Mouse (Mus musculus) MEL-GATA-1-ER (cell line): ENCODE measurements around the gene Mxi1.
"Not testable (repeated sequence)": the region's sequence is repeated elsewhere in the genome, so short reads cannot be mapped to it uniquely, and the experiment has no call there.

Experiments used
- DNase-seq: peaks from one replicate; pipeline ENCODE4 v3.0.0-alpha.2; 2012; ENCODE audit warnings: low read depth; ENCODE audit errors: extremely low read depth

Gene Mxi1

DNA sequence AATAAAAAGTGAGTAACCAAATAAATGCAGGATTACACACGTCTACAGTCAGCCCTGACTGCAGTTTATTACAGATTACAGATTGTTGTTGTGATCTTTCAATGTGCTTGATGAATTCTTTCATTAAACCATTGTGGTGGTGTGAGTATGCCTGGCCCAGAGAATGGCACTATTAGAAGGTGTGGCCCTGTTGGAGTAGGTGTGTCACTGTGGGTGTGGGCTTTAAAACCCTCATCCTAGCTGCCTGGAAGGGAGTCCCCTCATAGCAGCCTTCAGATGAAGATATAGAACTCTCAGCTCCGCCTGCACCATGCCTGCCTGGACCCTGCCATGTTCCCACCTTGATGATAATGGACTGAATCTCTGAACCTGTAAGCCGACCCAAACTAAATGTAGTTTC, 84.6 kb downstream of the Mxi1 start:
- DNase-seq, result not testable (repeated sequence)

DNA sequence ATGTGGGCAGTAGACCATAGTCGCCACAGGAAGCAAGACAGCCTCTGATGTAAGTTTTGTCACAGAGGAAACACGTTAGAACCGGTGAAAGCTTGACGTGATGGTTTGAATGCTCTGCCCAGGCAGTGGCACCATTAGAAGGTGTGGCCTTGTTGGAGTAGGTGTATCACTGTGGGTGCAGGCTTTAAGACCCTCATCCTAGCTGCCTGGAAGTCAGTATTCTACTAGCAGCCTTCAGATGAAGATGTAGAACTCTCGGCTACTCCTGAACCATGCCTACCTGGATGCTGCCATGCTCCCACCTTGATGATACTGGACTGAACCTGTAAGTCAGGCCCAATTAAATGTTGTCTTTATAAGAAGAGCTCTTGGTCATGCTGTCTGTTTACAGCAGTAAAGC, 85.5 kb downstream of the Mxi1 start:
- DNase-seq, result not testable (repeated sequence)

DNA sequence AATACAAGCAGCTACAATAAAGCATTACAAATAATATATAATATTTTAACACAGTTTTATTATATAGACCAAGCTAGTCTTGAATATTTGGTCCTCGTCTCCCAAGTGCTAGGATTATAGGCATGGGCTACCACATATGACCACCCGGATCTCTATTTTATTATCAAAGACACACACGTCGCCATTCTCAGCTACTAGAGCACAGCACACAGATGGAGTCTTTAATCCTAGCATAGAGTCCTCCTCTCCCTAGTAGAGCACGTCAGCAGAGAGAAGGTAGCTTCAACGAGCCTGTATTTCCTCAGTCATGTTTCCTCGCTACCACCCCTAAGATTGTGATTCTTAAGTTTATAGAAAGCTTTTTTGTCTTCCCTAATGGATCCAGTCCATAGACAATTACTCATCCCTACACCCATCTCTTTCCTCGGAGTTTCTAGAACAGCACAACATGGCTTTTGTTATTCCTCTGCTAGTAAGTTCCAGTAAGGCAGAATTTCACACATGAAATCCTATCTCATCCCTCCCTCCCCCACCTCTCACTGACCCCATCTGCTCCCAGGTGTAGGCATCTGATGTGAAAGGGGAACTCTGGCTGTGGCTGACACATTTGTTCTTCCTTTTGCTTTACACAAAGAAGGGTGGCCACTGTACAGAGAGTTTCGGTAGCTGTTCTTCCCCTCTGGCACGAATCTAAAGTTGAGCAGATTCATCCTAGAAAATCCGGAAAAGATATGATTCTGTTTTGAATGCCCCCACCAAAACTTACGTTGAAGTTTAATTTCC, 87.3 kb downstream of the Mxi1 start:
- DNase-seq, result no peak

DNA sequence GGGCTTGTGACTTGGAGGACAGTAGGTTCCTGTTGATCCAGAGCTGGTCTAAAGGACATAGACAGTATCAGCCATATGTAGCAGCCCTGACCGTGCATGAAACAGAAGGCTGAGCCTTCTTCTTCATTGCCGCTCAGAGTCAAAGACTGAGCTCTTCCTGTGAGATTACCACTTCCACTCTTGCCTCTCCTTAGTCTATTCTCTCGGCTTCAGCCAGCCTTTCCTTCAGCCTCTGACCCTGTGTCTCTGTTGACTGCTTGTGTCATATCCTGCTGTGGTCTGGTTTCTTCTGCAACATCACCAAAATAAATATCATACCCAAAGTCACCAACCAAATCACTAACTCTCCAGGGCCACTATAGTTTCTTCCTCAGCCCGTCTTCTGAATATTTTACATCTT, 88.9 kb downstream of the Mxi1 start:
- no peak for DNase-seq

GRCm38 (mm10) chr19:53400332-53401110, 90.2 kb downstream of the Mxi1 start:
- no peak for DNase-seq

DNA sequence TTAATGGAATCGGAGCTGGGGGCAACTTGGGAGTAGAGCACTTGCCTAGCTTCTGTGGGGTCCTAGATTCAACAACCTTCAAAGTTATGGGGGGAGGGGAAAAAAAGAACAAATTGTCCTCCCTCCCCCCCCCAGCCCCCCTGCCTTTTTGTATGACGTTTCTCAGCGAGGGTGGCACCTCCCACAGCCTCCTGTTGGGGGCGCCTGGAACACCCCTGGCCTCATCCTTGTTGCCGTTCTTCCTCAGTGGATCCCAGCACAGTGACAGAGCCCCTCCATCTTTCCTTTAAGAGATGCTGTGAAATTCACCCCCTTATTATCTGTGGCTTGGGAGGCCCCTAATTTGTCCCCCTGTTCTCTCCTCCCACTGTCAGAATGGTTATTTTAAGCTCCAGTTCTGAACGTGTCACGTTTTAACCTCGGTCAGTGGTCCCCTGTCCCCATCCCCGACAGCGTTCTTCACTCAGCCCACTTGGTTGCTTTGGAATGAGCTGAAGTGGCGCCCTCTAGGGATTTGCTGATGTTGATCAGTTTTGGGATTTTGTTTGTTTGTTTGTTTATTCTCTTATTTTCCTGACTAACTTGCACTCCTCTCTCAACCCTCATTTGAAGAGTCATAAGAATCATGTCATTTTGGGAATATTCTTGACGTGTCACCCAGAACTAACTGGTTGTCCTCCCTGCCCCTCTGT, 92.6 kb downstream of the Mxi1 start:
- DNase-seq, result no peak

GRCm38 (mm10) chr19:53404219-53404836, 94.0 kb downstream of the Mxi1 start:
- DNase-seq, result no peak

- no peak for DNase-seq
Observed at GRCm38 (mm10) chr19:53404837-53405356, 94.6 kb downstream of the Mxi1 start.

DNA sequence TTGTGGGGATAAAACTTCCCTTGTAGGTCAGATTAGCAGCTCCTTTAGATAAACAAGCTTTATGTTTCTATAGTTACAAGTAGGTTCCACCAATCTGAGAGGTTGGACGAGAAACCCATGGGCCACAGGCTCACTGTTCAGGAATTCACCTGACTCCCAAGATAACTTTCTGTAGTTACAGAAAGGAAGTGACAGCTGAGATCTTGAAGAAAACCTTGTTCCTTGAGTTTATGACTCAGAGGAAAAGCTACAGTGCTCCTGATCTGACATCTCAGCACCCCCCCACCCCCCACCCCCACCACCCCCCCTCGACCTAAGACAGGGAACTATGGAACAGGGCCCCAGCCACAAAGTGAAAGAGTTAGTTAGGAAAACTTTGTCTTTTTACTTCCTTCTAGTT, 95.5 kb downstream of the Mxi1 start:
- no peak for DNase-seq

GRCm38 (mm10) chr19:53407350-53407749, 97.0 kb downstream of the Mxi1 start:
- no peak for DNase-seq

DNA sequence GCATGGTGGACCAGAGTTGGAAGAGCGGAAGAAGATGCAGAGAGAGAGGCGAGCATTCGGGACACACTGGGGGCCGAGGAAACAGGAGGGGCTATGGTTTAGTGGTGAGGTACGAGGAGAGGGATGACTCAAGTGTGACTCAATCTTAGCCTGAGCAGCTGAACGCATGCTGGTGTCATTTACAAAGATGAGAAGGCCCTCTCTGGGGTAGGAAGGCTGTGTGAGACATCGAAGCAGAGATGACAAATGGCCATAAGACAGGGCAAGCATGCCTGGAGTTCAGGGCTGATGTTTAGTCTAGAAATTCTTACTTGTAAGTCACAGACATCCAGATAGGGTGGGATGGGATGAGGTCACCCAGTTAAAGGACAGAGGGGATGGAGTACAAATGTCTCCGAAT, 98.1 kb downstream of the Mxi1 start:
- DNase-seq, result no peak

- no peak for DNase-seq
Observed at GRCm38 (mm10) chr19:53409663-53410307, 99.5 kb downstream of the Mxi1 start.

DNA sequence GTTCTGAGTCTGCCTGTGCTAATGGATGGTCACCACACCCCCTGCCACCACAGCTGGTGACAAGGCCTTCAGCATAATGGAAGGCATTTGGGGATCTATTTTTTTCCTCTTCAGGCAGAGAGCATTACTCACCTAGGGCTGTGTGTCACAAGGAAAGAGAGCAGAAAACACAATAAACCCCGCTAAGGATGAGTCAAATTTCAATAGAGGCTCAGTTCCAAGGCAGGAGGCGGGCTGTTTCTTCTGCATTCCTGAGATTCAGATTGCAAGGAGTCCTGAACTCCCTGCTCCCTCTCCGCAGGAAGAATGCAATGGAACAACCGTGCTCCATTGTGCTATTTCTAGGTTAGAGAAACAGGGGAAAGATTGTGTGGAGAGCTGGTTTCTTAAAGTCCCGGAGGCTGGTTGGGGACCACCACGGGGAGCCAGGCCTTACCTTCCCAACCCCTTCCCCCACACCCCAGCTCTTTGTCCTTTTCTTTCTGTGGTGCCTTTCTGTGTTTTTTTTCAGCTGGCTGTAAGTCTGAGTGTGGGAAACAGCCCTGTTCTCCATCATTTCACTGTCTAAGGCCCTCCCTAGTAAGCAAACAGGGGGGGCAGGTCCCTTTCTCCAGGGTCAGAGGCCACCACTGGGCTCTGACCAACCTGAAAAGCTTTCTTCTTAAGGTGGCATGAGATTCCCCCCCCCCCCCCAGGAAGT, 102.0 kb downstream of the Mxi1 start:
- no peak for DNase-seq

DNA sequence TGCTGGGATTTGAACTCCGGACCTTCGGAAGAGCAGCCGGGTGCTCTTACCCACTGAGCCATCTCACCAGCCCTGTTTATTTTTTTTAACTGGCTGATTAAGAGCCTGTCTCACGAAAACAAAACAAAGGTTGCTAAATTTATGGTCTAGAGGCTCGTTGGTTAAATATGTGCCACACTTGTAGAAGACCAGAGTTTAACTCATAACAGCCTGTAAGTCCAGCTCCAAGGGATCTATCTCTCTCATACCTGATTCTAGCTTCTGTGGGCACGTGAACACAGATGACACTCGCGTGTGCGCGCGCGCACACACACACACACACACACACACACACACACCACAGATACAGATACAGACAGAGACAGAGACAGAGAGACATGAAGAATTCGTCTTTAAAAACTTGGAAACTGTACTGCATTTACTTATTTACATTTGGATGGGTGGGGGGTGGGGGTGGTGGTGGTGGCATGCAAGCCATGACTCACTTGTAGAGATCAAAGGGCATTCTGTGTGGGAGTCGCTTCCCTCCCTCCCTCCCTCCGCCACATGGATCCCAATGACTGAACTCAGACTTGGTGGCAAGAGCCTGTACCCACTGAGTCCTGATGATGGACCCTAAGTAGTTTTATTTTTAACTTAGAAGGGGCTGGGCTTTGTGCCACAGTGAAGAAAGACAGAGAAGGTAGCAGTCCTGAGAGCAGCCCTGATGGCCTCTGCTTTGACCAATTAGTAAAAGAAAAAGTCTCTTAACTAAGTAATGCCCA, 103.5 kb downstream of the Mxi1 start:
- no peak for DNase-seq

DNA sequence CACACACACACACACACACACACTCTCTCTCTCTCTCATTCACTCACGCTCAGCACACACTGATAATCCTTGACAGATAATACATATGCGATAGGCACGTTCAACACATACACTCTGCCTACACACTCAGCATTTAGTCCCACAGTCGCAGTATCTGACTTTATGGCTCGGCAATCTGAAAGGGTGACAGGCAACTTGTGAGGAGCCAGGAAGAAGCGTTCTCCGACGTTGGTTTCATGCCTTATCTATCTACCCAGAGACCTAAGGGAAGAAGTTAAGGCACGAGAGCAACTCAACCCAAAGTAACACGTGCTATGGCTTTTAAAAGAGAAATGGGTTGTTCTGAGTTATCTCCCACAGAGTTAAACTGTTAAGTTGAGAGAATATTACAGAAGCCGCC, 104.3 kb downstream of the Mxi1 start:
- DNase-seq, result peak; percentile 86

DNA sequence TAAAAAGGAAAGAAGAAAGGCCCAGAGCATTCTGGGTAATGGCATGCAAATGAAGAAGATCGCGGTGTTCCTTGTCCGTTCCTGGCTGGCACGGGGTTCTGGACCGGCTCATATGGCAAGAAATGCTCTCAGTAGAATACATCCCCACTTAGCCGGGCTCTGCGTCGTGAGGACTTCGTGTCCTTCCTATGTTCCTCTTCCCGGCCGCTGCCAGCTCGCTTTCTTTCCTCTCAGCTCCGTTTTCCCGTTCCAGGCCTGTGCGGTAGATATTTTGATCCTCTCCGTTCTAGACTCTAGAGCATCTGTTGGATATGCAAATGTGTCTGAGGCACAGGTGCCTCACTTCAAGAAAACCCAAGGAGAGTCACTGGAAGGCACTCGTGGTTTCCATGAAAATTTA, 104.9 kb downstream of the Mxi1 start:
- no peak for DNase-seq

DNA sequence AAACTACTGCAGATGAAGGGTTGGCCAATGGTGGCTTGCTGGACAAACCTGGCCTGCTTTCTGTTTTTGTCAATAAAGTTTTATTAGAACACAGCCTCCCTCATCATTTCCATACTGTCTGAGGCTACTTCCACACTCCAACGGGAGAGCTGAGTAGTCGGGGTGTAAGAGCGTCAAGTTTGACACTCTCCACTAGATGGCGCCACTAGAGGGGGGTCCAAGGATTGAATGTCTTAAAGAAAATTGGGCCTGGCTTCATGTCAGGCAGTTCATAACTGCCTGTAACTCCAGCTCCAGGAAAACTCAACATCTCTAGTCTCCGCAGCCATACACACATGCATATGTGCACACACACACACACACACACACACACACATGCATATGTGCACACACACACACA, 109.5 kb downstream of the Mxi1 start:
- peak; percentile 88 for DNase-seq

DNA sequence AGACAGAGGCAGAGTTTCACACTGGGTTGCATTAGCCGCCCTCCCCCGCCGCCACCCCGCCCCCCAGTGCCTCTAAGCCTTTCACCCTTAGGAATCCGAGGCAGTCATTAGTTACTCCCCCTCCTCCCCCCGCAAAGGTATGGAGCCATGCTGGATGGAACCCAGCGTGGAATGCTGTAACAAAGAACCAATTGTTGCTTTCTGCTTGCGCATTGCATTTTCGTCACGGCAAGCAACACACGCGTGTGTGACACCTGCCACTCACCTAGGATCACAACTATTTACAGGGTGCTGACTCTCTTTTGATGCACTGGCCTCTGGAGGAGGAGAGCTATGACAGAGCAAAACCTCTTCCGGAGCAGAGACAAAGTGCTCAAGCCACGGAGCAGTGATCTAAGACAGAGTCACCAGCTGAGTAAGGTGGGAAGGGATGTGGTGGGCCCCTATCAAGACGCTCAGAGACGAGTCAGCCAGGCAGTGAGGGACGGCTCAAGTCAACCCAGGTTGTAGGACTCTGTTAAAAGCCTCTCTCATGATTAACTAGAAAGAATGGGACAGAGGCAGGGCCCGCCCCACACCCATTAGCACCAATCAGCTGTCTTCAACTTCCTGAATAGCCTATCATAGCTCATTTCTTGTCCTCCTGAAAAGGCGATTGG, 110.7 kb downstream of the Mxi1 start:
- DNase-seq, result peak; percentile 97

GRCm38 (mm10) chr19:53421583-53422188, 111.4 kb downstream of the Mxi1 start:
- DNase-seq, result peak; percentile 54
